Mouse (Mus musculus) thymus, adult 2 months (tissue): ENCODE measurements around the gene Ctps2.

Experiments
- CTCF ChIP-seq: fragments of 200-500 bp; IDR thresholded peaks from 2 replicates; pipeline ENCODE4 v1.5.1; 2012; ENCODE audit warnings: mild to moderate bottlenecking, control low read depth, low read length, moderate library complexity, borderline replicate concordance; ENCODE audit not compliant: control insufficient read depth, poor library complexity, insufficient read depth; ENCODE audit errors: extremely low read depth
- POLR2A ChIP-seq: fragments of 200-500 bp; IDR thresholded peaks from 2 replicates; pipeline ENCODE4 v1.6.1; 2012; ENCODE audit warnings: mild to moderate bottlenecking, low read length, control low read depth, moderate library complexity; ENCODE audit not compliant: control insufficient read depth, poor library complexity, insufficient read depth; ENCODE audit errors: extremely low read depth

DNA sequence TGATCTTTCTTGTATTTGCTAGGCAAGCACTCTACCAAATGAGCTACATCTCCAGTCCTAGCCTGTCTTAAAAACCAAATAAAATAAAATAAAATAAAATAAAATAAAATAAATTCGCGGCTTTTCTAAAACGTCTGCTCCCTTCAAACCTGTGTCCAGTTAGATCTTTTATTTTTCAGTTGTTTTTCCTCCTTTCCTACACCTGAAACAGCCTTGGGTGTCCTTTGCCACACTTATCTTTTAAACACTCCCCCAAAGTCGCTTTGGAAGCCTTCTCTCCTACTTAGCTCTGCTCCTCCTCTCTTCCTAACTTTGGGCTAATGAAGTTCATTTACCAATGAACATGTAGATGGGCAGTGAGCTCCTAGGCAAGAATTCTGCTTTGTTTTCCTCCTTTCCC, at the start of gene Ctps2:
- TF ChIP-seq CTCF (no peak), POLR2A (no peak)
